Mouse (Mus musculus) adrenal gland (tissue): ENCODE measurements around the gene Tmem254b.
"Not testable (repeated sequence)": the region's sequence is repeated elsewhere in the genome, so short reads cannot be mapped to it uniquely, and the experiment has no call there.

Experiments used
- intact Hi-C: fragments of 180-260 bp; cut with DNase I; formaldehyde crosslinking; loops from one replicate; pipeline ENCODE4 v1.15.1; 2025
- long read RNA-seq, 2 experiments: library from polyadenylated mRNA; unstranded; transcript quantifications; one replicate each; pipeline ENCODE4 v2.0.0; 2020; ENCODE audit warnings: borderline replicate concordance in 1 of 2; ENCODE audit not compliant: insufficient replicate concordance in 1 of 2

Gene Tmem254b
- long read RNA-seq, experiment 1, transcript Tmem254b-201 (4 exons, 1,447 nt): major isoform, 13 of 13 reads
- long read RNA-seq, experiment 1, partial matches to known transcripts: 0 of 13 reads
- long read RNA-seq, experiment 1, other reads (novel, unspliced or antisense): 0 of 13 reads
- long read RNA-seq, experiment 2, transcript Tmem254b-201 (4 exons, 1,447 nt): major isoform, 9 of 11 reads
- long read RNA-seq, experiment 2, partial matches to known transcripts: 0 of 11 reads
- long read RNA-seq, experiment 2, other reads (novel, unspliced or antisense): 0 of 11 reads

GRCm38 (mm10) chr14:26206926-26207247 lies at the start of gene Tmem254b:
Gene Tmem254b, minus strand, starts transcription at chr14:26207041.
- intact Hi-C loops: not testable (repeated sequence)

- intact Hi-C loops: not testable (repeated sequence)
These were observed 30.3 kb upstream of the Tmem254b start for GRCm38 (mm10) chr14:26237183-26237582.

GRCm38 (mm10) chr14:26216233-26217000 lies 9.6 kb upstream of the Tmem254b start:
- intact Hi-C loops: not testable (repeated sequence)

DNA sequence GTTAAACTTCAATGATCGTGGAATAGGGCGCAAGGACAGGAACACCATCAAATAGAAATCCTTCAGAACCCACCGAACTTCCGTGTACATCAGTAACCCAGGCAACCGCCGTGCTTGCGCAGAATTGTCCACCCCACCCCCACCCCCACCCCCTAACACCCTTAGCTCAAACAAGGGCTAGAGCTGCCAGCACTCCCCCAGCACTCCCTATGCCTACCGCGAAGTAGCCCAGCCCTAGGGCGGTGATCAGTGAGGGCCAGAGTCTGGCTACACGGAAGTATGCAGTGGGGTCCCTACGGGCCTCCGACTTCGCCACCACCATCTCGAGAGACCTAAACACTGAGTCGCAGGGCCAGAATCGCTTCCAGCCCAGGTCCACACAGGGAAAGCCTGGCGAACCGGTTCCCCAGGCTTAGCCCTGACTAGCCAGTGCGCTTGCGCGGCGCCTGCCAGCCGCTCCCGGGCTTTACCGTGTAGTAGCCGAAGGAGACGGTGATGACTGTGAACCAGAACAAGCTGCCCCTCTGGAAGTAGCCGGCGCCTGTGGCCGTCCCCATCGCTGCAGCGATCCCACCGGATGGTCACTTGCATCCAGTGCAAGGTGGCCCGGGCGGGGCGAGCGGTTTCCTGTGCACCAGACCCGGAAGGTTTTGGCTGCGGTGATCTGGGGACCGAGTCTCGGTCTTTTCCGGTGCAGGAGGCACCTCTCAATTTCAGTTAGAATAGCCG lies 480 bp downstream of the Tmem254b start:
- intact Hi-C loops: not testable (repeated sequence)

DNA sequence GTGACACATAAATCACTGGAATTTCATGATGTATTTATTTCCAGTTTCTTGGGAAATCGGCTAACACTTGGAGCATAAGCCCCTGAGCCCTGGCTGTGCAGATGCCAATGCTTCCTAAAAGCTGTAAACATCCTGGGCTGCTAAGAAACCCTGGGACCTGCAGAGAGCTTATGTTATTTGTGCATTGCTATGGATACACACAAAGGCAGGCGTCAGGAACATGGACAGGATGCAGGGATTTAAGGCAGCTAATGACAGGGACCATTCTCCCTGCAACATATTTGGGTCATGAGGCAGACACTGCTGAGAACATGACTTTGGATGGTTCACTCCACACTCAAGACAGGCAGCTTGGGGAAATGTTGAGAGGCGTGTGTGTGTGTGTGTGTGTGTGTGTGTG lies 9.0 kb downstream of the Tmem254b start:
- intact Hi-C loops: not testable (repeated sequence)

DNA sequence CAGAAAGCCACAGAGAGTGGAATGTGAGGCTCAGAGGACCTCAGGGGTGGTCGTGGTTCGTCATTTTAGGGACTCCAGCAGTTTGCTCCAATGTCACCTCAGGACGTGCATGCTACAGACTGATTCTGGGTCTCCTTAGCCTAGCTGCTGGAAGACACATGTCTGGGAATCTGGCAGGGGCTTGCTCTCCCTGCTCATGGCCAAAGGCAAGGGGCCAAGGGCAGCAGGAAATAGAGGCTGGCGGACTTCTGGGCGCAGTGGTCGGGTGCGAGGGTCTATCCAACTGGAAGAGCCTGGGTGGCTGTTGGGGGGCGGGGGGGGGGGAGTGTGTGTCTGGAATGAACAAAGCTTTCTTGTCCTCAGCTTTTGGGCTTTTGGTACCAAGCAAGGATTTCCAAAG lies 18.5 kb downstream of the Tmem254b start:
- intact Hi-C loops: not testable (repeated sequence)

GRCm38 (mm10) chr14:26186638-26187037 lies 20.2 kb downstream of the Tmem254b start:
- intact Hi-C loops: not testable (repeated sequence)

DNA sequence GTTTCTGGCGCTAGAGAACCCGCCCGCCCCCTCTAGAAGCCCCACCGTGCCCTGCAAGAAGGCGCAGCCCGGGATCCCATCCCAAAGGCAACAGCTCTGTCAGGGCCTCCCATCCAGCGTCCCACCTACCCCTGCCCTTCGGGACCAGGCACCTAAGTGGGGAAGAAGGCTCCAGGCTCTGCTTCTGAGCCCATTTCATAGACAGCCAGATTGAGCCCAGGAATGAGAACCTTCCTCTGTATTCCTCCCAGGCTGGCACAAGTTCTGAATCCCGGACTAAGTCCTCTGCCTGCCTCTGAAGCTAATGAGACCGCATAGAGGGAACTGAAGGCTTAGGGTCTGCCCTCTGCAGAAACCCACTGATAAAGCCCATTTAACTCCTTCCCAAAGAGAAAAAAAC lies 24.5 kb downstream of the Tmem254b start, which contains the start of gene Plac9b:
Gene Plac9b (minus strand): TSS at position 101 of the 400 bp plus-strand sequence.
- intact Hi-C loops: not testable (repeated sequence)

DNA sequence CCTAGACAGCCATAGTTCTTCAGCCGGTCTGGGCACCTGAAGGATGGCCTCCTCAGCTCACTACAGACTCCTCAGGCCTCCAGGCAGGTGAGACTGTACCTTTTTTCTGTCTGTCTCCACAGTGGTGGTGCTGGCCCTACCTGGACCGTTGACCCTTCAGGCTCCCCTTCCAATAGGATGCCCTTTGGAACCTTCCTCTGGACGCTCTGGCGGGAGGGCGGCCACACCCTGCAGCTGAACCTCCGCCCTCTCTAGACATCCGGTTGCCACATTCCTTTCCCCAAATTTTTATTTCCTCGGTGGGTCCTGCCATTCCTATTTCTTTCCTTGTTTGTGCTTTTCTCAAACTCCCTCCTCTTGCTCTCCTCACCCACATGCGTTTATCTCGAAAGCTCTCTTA lies 25.2 kb downstream of the Tmem254b start:
- intact Hi-C loops: not testable (repeated sequence)

- intact Hi-C loops: not testable (repeated sequence)
These were observed 31.8 kb downstream of the Tmem254b start for GRCm38 (mm10) chr14:26175028-26175427.

DNA sequence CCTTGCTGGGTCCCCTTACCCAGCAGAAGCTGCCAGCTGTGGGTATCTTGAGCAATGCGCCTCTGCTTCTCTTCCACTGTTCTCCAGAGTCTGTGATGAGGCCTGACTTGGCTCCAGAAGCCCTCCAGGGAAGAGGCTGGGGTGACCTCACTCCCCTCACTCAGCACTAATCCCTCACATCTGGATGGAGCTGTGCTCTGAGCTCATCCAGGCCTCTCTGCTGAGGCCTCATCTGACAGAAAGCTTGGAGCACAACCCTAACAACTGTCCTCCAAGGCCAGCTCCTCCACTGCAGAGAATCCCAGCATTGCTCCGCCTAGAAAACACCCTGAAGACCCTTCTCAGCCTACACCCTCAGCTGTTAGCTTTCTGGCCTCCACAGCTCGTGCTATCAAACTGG lies 32.9 kb downstream of the Tmem254b start:
- intact Hi-C loops: not testable (repeated sequence)

DNA sequence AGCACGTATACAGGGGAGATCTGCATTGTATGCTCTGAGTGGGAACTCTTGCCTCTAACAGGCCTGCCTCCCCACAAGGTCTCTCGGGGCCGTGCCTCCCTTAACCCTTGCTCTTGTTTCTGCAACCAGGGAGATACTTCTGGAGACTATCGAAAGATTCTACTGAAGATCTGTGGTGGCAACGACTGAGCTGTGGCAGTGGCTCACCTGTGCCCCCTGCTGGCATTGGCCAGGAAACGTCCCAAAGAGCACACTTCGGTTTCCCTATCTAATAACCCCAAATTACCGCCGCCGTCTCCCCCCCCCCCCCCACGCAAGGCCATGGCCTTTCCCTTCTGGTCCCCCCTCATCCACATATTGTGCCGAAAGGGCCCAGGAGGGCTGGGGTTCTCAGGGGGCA lies 41.6 kb downstream of the Tmem254b start:
- intact Hi-C loops: not testable (repeated sequence)

DNA sequence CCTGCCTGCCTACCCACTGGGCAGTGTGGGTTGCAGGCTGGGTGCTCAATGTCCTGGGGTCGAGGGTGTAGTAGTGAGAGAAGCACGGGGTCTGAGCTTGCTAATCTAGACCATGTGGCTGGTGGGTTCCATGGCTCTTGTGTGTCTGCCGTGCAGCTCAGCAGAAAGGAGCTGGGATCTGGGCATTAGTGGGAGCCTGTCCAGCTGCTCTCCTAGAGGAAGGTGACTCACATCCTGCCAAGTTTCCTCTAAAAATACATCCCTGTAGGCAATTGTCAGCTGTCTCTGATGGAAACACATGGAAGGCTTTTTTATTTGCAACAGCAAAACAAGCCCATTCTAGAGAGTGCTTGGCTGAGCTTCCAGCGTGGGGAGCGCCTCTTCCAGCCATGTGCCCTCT lies 44.4 kb downstream of the Tmem254b start:
- intact Hi-C loops: not testable (repeated sequence)

GRCm38 (mm10) chr14:26161156-26161555 lies 45.7 kb downstream of the Tmem254b start:
- intact Hi-C loops: not testable (repeated sequence)

GRCm38 (mm10) chr14:26156032-26156431 lies 50.8 kb downstream of the Tmem254b start:
- intact Hi-C loops: not testable (repeated sequence)
